Mouse (Mus musculus) B cell, adult (primary cell): ENCODE measurements around the gene Tmem30b. TPM values are rescaled to one million over a fixed set of nuclear protein-coding genes. Genes with fewer than 3 reads are reported as not detected.

Experiments used
- total RNA-seq: library from RNA; stranded (reverse); gene quantifications from 4 replicates; pipeline ENCODE4 v1.2.4, GENCODE M21; 2023; ENCODE audit not compliant: inconsistent age

Tmem30b gene
- not detected in 4 replicates for total RNA-seq

DNA sequence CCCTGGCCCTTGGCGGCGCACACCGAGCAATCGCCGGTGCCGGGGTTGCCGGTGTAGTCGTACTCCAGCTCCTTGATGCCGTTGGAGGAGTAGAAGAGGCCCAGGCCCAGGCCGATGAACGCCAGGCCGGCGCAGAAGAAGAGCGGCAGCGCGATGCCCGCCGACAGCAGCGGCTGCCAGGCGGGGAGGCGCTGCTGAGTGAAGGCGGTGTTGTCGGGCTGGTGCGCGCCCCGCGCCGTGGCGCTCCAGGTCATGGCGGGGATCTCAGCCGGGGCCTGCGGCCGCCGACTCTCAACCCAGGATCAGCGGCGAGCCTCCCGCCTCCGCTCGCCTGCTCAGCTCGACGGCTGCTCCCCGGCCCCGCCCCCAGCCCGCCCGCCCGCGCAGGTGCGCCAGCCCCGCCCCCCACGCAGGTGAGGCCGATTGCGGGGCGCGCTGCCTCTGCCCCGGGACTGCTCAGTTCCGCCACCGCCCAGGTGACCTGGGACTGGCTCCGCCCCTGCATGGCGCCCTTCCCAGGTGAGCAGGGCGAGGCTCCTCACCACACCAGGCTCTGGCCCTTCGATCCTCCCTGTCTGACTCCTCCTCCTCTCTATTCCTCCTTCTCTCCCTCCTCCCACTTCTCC lies at the start of gene Tmem30b:
TSS of gene Tmem30b (minus strand) at position 307 of the 626 bp plus-strand sequence.

GRCm38 (mm10) chr12:73584610-73585240 lies 38.5 kb upstream of the Tmem30b start, which contains the start of gene Prkch:
Gene Prkch (plus strand): TSS chr12:73584796.

Other genes with a start within 250 kb of the Tmem30b start
- 1.5 to 2.2 TPM (median 2.0 TPM) in 4 replicates for gene Prkch, start 38.4 kb upstream of the Tmem30b start, total RNA-seq